Mouse (Mus musculus) lung, postnatal 4 days (tissue): ENCODE data around the gene Pla2g1b.
"Not testable (repeated sequence)": the region's sequence is repeated elsewhere in the genome, so short reads cannot be mapped to it uniquely, and the experiment has no call there.

ENCODE experiments used
- DNase-seq, 2 experiments: peaks; one replicate each; pipeline ENCODE4 v3.0.0; 2021

Gene Pla2g1b

GRCm38 (mm10) chr5:115465642-115466420 is at the start of gene Pla2g1b:
Pla2g1b (plus strand) TSS chr5:115466262.
- peak; percentile 39 to 60 for DNase-seq

DNA sequence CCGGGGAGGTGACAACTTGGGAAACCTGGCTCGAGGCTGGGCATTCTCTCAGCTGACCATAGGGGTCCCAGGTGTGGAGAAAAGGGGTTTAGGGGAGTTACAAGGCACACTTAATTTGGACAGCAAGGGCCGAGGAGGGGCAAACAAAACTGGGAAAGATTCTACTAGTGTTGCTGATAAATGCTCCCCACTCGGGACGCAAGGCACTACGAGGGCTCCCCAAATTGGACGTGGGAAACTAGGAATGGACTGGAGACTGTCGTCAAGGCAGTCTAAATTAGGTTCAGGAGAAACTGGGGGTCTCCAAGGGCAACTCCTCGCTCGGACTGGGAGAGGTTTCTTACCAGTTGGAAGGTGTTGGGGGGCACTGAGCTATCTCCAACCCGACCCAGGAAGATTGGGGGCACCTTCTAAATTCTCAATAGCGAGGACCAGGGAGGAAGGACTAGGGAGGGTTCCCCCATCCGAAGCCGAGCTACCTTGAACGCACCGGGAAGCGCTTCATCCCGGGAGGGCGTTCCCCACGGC is 37.2 kb upstream of the Pla2g1b start:
- no peak for DNase-seq

GRCm38 (mm10) chr5:115429359-115430186 is 36.5 kb upstream of the Pla2g1b start, which contains the start of gene Msi1:
Msi1 (plus strand) TSS chr5:115429599.
- peak in 1 of 2 experiments; percentile 58 for DNase-seq

DNA sequence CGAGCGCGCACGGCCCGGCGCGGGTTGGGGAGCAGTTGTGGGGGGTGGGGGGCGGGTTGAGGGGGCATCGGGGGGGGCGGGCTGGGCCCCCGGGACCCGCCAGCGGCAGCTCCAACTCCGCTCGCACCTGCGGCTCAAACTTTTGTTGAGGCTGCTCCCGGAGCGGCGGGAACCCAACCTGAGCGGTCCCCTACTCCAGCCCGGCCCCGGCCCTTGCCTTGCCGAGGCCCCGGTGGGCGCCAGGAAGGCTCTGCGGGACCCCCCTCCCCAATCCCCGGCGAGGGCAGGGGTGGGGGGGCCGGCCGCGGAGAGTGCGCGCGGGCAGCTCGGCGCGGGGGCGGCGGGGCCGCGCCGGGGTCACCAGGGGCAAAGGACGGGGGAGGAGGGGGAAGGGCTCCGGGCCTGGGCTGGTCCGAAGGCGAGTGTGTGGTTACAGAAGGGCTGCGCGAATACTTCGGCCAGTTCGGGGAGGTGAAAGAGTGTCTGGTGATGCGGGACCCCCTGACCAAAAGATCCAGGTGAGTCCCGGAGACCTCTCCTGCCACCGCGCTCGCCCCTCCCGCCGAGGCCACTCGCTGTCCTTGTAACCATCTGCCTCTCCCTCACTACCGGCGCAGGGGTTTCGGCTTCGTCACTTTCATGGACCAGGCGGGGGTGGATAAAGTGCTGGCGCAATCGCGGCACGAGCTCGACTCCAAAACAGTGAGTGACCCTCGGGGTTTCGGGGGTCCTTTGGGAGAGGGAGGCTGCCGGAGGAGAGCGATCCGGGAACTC is 35.7 kb upstream of the Pla2g1b start:
- no peak for DNase-seq

- no peak for DNase-seq
These were observed 34.8 kb upstream of the Pla2g1b start for GRCm38 (mm10) chr5:115431061-115431897.

- DNase-seq = no peak
These were observed 34.2 kb upstream of the Pla2g1b start for GRCm38 (mm10) chr5:115431898-115432259.

GRCm38 (mm10) chr5:115432395-115432794 is 33.7 kb upstream of the Pla2g1b start:
- DNase-seq = no peak

GRCm38 (mm10) chr5:115433191-115433590 is 32.9 kb upstream of the Pla2g1b start:
- DNase-seq = no peak

- no peak for DNase-seq
These were observed 31.7 kb upstream of the Pla2g1b start for GRCm38 (mm10) chr5:115434280-115434852.

DNA sequence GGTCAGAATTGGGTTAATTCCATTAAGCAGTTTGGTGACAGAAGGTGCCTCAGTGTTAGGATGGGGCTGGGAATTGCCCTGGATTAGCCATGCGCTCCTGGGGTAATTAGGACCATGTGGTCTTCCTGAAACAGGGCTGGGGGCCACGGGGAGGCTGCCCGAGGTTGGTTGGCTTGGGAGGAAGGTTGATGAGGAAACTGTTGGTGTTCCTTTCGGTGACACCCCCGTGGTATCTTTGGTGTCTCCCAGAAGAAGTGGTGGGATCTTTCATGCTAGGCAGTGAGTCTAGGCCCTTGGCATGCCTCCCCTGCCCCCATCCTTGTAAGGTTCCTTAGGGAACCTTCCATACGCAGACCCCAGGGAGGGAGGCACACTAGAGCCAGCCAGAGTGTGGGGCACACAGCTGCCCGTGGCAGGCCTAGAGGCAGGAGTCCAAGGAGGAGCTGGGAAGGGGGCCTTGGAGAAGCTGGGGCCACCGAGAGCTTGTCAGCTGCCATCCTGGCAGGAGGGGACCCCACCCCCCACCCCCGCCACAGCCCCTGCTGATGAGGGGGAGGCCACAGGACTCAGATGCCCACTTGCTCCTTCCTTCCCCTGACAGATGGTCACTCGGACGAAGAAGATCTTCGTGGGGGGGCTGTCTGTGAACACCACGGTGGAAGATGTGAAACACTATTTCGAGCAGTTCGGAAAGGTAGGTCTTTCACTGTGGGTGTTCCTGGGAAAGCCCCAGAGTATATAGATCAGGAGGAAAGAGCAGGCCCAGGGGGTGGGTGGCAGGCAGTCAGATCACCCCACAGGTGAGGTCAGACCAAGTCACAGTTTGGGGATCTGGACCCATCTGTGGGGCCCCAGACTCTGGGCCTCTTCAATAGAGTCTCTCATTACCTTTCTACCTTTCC is 31.0 kb upstream of the Pla2g1b start:
- no peak for DNase-seq

DNA sequence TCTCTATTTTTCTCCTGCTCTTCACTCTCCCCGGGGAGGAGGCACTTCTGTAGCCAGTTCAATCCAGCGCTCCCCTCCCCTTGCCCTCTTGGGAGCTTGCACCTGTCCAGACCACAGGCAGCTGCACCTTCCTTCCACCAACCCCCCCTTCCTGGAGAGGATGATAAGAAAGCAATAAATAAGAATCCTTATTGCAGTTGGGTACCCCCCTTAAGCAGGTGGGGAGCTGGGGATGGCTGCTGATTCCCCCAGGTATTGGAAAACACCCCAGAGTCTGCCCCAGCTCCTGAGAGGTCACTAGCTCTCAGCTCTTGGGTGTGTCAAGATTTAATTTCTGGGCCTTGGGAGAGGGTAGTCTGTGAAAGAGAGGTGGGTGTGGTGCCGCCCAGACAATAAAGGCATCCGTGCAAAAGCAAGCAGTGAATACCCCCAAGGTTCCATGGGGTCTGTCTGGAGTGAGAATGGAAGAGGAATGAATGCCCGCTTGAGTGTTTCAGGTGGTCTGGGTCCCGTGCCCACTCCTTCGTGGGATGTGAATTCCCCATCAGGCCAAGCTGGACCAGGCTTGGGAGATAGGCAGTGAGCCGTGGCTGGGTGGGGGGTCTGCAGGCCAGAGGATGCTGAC is 30.2 kb upstream of the Pla2g1b start:
- no peak for DNase-seq

DNA sequence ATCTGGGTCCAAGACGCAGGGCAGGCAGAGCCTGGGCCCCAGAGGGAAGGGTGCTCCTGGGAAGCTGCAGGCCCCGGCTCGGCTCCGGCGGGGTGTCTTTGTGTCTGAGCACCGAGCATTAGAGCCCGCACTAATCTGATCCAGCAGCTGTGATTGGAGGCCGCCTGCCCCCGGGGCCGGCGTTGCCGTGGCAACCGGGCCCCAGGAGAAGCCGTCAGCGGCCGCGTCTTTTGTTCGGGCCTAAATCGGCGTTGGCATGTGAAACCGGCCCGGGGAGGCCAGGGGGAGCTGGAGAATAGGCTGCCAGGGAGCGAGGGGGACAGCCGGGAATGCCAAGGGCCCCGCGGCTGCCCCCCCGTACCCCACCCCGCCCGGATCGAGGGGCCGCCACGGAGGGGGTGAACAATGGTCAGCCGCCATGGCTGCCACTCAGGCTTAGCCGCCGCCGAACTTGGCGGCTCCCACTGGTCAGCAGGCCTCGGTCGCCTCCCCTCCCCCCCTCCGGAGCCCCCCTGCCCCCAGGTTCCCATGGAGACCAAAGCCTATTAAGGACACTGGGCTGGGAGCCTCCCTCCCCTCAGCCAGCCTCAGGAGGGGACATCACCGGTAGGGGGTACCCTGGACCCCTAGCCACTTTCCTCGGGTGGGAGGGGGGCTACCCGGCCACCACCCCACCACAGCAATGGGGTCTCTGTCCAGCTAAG is 29.5 kb upstream of the Pla2g1b start:
- DNase-seq = peak; percentile 60 to 84

- DNase-seq = no peak
These were observed 28.7 kb upstream of the Pla2g1b start for GRCm38 (mm10) chr5:115437242-115437944.

GRCm38 (mm10) chr5:115437945-115438315 is 28.1 kb upstream of the Pla2g1b start:
- no peak for DNase-seq

GRCm38 (mm10) chr5:115438667-115439066 is 27.4 kb upstream of the Pla2g1b start:
- DNase-seq = no peak

- DNase-seq = peak; percentile 67 to 80
These were observed 24.7 kb upstream of the Pla2g1b start for GRCm38 (mm10) chr5:115441205-115441849.

DNA sequence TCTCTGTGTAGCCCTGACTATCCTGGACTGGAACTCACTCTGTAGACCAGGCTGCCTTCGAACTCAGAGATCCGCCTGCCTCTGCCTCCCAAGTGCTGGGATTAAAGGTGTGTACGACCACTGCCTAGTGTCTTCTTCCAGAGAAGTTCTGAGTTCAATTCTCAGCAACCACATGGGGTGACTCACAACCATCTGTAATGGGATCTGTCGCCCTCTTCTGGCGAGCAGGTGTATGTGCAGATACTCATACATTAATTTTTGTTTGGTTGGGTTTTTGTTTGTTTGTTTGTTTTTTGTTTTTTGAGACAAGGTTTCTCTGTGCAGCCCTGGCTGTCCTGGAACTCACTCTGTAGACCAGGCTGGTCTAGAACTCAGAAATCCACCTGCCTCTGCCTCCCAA is 23.4 kb upstream of the Pla2g1b start:
- DNase-seq = not testable (repeated sequence)

DNA sequence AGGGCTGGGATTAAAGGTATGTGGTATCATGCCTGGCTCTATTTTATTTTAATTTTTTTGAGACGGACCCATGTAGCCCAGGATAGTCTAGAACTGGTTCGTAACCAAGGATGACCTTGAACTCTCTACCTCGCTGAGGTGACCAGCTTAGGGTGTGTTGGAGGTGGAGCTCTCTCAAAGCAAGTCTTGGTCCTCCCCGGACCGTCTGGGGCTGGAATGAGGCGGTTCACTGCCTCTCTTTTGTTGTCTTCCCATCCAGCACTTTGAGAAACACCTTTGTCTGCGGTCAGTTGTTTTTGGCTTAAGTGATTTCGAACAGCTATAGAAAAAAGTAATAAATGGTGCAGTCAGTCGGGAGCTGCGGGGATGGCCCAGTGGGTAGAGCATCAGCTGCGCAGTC is 21.9 kb upstream of the Pla2g1b start:
- DNase-seq = no peak
